Mouse (Mus musculus): Measurements from ENCODE around the gene Ttll8.

DNA sequence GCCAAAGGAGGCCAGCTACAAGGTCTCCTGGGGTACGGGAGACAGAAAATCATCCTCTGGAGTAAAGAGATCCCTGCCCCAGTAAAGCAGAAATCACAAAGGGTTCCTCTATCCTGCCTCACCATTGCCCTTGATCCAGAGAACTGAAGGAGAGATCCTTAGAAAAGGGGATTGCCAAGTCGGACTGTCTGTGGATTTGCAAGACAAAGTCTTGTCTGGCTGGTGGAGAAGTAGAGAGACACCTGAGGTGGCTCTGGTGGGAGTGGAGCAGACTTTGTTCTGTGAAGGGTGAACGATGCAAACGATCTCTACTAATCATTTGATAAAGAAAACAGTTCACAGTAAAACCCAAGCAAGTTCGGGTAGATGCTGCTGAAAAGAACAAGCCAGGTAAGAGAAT lies 61.3 kb downstream of the Ttll8 start:
- TF ChIP-seq CTCF (IDR thresholded peaks at IDR 0.05; ENCODE audit: borderline replicate concordance, insufficient read depth, low read length) (no peak), POLR2A (IDR thresholded peaks at IDR 0.05; ENCODE audit: low read depth, low read length) (no peak)
